Mouse (Mus musculus) heart, postnatal 4 days (tissue): ENCODE measurements around the gene Reep6. TPM values are rescaled to one million over a fixed set of nuclear protein-coding genes. Genes with fewer than 3 reads are reported as not detected.
A peak's percentile ranks its signal among the peaks of the same experiment; 100 is the strongest.

ENCODE experiments used
- DNase-seq: peaks from one replicate; pipeline ENCODE4 v3.0.0; 2021
- total RNA-seq, 2 experiments: library from RNA; stranded (reverse); gene quantifications; 2 replicates each; pipeline ENCODE4 v1.2.3; 2021

Gene Reep6
- 1 to 10 TPM; 1.6 to 1.8 TPM for total RNA-seq

- peak; percentile 95 for DNase-seq
Measured at GRCm38 (mm10) chr10:80329273-80330081, at the start of gene Reep6, which contains the start of gene Pcsk4. Gene Reep6 (plus strand): TSS chr10:80329953. Gene Pcsk4 (minus strand): TSS chr10:80329498.

DNA sequence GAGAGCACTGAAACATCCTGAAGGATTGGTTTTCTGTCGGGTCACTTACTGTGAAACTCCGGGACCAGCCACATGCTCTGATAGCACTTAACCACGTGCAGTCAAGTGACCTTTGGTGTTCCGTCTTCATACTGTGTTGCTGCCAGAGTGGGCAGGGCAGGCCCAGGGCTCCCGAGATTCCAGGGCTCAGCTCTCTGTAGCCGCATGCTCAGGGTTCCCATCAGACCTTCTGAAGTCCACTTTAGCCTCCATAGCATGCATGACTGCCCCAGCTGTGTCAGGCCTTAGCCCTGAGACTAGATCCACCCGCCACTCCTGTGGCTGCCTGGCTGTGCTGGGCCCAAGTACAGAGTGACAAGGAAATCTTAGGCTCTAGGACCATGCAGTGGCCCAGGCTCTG is 48.4 kb upstream of the Reep6 start:
- DNase-seq: peak; percentile 63

- DNase-seq: peak; percentile 54
Measured at GRCm38 (mm10) chr10:80281921-80282371, 47.8 kb upstream of the Reep6 start.

DNA sequence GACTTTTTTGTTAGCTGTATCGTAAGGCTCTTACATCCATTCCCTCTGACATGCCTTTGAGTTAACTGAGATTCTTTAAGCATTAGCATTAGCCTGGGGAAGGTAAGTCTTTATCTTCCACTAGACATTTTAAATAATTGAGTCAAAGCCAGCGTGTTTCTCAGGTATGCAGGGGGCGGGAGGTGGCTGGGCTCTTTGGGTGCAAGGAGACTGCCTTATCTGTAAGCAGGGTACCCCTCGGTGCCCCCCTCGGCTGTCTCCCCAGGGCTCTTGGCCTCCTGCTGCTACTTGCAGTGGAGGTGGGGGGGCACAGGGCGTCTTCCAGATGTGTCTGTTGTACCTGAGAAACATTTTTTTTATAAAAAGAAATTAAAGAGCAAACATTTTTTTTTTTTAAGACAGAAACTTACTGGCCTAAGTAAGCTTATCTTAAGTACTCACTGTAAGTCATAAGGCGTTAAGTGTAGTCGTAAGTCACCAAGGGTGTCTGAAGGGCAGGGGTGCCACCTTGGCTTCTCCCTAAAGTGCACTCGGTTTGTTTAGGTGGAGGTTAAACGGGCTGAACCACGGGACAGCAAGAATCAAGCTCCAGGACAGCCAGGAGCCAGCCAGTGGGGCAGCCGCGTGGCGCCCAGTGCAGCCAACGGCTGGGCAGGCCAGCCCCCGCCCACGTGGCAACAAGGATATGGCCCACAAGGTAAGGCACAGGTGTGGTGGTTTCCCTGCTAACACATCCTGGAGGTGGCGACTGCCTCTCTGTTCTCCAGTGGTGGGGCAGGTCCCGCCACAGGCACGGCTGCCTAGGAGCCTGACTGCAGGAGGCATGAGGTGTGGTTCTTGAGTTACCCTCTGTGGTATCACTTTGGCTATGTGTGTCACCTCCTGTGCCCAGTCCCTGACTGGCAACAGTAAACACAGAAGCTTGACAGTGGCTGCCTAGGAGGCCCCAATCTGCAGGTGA is 47.0 kb upstream of the Reep6 start:
- DNase-seq: no peak

- no peak for DNase-seq
Measured at GRCm38 (mm10) chr10:80285222-80286070, 44.3 kb upstream of the Reep6 start.

DNA sequence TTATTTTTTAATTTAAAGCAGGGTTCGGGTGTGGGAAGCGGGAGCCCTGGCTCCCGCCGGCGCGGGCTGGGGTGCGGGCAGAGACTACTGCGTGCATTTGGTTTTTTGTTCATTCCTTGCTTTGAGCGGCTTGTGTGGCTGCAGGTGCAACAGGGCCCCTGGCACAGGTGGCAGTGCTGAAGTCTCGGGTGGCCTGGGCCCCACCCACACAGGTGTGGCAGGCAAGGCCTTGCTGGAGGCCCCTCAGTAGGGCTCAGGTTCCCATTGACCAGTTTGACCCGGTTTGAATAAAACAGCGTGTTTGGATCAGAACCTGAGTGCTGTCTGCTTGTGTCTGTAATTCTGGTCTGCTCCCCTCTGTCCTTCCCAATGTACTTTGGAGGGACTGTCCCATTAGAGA is 41.7 kb upstream of the Reep6 start:
- no peak for DNase-seq

- DNase-seq: no peak
Measured at GRCm38 (mm10) chr10:80288657-80289056, 41.1 kb upstream of the Reep6 start.

GRCm38 (mm10) chr10:80292251-80293146 is 37.3 kb upstream of the Reep6 start, which contains the start of gene Rps15:
Gene Rps15 (plus strand): TSS chr10:80292453.
- peak; percentile 97 for DNase-seq

DNA sequence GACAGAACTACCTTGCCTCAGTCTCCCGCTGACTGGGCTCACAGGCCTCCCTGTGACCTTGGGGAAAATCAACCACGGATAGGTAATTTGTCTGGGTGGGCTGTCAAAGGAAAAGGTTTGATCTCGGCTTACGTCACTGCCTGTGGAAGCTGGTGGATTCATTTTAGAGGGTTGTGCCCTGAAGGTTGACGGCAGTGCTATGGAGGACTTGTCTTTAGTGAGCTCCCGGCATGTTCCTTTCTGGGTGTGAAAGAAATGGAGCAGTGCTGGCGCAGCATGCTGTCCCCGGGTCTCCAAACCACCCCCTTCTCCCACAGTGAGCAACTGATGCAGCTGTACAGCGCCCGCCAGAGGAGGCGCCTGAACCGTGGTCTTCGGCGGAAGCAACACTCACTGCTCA is 36.4 kb upstream of the Reep6 start:
- DNase-seq: no peak

DNA sequence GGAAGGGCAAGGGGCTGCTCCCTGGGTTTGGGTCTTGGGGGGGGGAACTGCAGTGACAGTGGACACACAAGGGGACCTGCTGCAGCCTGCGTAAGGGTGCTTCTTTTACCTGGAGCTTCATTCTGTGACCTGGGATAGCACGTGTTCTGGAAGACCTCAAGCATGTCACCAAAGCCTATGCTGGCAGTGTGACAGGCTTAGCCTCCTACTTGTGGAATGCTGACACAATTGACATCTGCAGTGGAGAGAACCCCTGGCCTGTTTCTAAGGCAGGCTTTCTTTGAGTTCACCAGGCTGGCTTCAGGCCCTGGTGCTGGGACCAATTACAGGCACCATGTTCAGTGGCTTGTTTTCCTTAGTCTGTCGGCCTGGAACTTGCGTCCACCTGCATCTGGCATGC is 35.4 kb upstream of the Reep6 start:
- no peak for DNase-seq

- DNase-seq: no peak
Measured at GRCm38 (mm10) chr10:80294788-80295303, 34.9 kb upstream of the Reep6 start.

DNA sequence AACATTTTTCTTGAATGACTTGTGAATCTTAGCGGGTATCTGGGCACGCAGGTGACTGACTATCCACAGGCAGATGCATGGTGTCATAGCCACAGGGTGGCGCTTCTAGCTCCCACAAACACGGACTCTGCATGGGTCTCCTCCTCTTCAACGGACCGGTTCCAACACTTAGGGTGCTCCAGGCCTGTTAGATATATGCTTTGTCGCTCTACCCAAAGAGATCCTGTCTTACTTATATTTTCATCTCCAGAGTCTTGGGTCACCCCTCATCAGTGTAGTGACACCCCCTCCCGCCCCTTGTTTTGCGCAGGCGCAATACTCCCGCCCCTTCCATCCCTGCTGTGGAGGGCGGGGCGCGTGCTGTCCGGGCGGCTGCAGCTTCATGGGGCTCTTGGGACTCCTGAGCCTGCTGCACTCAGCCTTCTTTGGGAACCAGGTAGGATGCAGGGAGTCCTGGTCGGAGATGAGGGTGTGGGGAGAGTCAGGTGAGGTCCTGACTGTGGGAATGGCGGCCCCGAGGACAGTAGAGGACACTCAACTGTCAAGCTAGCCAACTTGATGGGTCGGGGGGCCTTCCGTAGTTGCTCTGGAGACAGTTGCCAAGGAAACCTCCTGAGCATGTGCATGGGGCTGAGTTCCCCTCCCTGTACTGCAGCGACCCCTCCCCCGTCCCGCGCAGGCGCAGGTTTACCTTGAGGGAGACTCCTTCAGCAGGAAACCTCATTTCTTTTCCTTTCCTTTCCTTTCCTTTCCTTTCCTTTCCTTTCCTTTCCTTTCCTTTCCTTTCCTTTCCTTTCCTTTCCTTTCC is 33.9 kb upstream of the Reep6 start, which contains the start of gene Apc2:
Gene Apc2, plus strand, starts transcription at position 360 of the 808 bp plus-strand sequence.
- DNase-seq: peak; percentile 73

DNA sequence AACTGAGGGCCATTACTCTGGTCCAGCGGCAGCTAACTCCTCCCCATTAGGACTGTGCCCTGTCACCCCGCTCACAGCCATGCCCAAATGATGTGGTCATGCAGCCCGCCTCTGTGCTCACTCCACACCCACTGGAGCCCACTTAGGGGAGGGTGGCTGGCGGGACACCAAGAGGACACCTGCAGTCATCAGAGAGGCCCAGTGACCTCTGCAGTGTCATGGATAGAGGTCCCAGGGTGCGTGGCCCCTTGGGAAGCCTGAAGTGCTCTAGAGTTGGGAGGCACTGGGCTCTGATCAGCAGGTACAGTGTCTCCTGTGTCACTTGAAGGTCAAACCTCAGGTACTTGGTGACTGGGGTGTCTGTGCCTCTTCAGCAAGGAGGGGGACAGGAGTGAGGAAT is 32.9 kb upstream of the Reep6 start:
- no peak for DNase-seq

DNA sequence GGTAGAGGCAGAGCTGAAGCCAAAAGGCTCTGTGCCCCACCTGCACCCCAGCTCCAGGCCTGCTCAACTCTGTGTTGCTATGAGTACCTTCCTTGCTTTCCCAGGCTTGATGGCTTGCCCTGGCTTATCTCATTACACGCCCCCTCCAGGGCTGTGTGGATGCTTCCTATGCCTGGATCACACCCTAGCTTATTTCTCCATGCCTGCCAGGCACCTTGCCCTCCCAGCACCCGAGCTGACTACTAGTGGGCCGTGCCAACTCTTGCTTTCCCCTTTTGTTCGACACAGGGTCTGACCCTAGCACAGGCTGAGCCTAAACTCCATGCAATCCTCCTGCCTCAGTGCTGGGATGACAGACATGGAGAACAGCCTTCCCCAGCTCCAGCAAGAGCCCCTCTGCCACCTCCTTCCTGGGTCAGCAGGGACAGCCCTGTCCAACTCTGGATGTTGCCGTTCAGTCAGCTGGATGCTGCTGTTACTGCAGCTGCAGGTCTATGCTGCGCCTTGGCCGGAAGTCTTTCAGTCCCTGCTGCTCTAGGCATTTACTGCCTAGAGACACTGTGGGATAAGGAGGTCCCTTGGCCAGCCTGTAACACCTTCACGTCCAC is 32.1 kb upstream of the Reep6 start:
- no peak for DNase-seq

DNA sequence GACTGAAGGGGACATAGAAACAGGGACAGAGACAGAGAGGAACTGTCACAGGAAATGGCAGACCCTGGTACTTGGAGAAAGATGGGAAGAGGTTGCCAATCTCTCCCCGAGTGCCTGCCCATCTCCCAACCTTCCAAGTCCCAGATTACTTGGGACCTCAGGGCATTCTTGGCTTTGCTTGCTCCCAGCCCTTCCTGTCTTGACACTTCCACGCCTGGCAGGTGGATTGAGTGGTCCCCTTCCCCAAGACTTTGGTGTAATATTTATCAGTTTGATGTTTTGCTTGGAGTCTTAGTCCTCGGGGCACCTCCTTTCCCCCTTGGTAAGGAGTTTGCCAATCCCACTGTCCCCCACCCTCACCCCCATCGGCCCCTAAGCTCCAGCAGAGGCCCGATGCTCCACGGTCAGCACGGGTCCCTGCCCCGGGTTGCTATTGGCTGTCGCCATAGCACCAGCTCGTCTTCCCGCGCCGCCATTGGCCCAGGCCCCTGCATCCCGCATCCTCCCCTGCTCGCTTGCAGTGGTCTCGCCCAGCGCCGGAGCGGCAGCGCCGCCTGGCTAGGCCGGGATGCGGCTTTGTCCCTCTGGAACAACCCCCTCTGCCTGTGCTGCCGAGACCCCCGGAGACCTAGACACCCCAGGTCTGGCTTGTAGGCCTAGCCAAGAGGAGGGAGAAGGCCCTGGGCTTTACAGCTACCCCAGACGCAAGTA is 31.0 kb upstream of the Reep6 start:
- DNase-seq: peak; percentile 75

- no peak for DNase-seq
Measured at GRCm38 (mm10) chr10:80299301-80299700, 30.5 kb upstream of the Reep6 start.

DNA sequence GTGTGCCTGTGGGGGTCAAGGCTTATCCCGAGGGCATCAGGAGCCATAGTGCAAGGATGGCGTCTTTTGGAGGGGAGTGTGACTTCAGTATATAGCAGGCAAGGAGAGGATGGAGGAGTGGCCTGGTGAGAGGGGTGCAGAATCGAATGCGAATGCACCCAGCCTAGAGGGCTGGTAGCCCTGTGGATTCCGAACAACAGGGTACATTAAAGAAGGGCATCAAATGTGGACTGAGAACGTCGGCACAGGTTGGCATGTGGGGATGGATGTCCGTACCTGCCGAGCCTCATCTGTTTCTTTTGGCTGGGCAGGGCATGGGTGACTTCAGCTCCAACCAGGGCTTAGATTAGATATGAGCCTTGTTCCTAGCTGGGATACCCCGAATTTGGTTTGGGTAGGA is 29.9 kb upstream of the Reep6 start:
- DNase-seq: no peak

GRCm38 (mm10) chr10:80300672-80301181 is 29.0 kb upstream of the Reep6 start:
- DNase-seq: no peak
